Comparison of ENCODE assay signal across 8 mouse cellular contexts in genomic region chr4:44703686-44704368, GRCm38 (mm10). TPM values are rescaled to one million over a fixed set of nuclear protein-coding genes. Genes with fewer than 3 reads are reported as not detected.
A peak's percentile ranks its signal among the peaks of the same experiment; 100 is the strongest.
DNase-seq lines count a peak whose midpoint lies in the region; ATAC-seq and TF ChIP-seq lines count a peak whose summit lies in the region.

No protein-coding gene starts in this region.

- TF ChIP-seq CTCF in hindbrain, postnatal 0 days (IDR thresholded peaks at IDR 0.05; ENCODE audit: low read depth), result no peak

- WGBS in lung, embryonic 16.5 days, result under 1% methylated on average over 56 of the region's 66 CpGs
- 2% methylated on average over 32 of the region's 66 CpGs for WGBS in embryonic facial prominence, embryonic 14.5 days
- 1% methylated on average over 52 of the region's 66 CpGs for WGBS in hindbrain, postnatal 0 days
- WGBS in neural tube, embryonic 13.5 days, result under 1% methylated on average over 66 of the region's 66 CpGs

- no peak overlapping the region for H3K27ac ChIP-seq in lung, embryonic 16.5 days (ENCODE audit: low read length)
- no peak overlapping the region for H3K27ac ChIP-seq in embryonic facial prominence, embryonic 14.5 days (replicated peaks; ENCODE audit: low read depth, low read length)
- H3K27ac ChIP-seq in hindbrain, postnatal 0 days, result no peak overlapping the region
- no peak overlapping the region; the same call in 1 of the 2 replicates for H3K27ac ChIP-seq in neural tube, embryonic 13.5 days (replicated peaks)

- H3K4me1 ChIP-seq in lung, embryonic 16.5 days (replicated peaks; ENCODE audit: control insufficient read depth, insufficient read depth, low read length), result peaks cover 11% of the 10 kb centered on the region; the same call in 1 of the 2 replicates
- peaks cover 8% of the 10 kb centered on the region; the same call in 1 of the 2 replicates for H3K4me1 ChIP-seq in embryonic facial prominence, embryonic 14.5 days (ENCODE audit: control insufficient read depth, insufficient read depth, low read length)
- peaks cover 3% of the 10 kb centered on the region; the same call in 1 of the 2 replicates for H3K4me1 ChIP-seq in hindbrain, postnatal 0 days (ENCODE audit: insufficient read depth, low read length)
- H3K4me1 ChIP-seq in neural tube, embryonic 13.5 days (replicated peaks), result peaks cover 45% of the 10 kb centered on the region

- 0 out of 2 replicates have a peak, but pooled peaks have one; percentile 1 for ATAC-seq in lung, embryonic 16.5 days (ENCODE audit: low read depth)
- ATAC-seq in embryonic facial prominence, embryonic 14.5 days (ENCODE audit: low read depth), result no peak; the same call in 1 of the 2 replicates
- ATAC-seq in hindbrain, postnatal 0 days, result no peak
- no peak; the same call in 1 of the 2 replicates for ATAC-seq in neural tube, embryonic 13.5 days (ENCODE audit: low read depth)

- H3K9me3 ChIP-seq in lung, embryonic 16.5 days (ENCODE audit: control insufficient read depth, low read length), result no peaks in the 10 kb centered on the region
- no peaks in the 10 kb centered on the region for H3K9me3 ChIP-seq in embryonic facial prominence, embryonic 14.5 days (ENCODE audit: control insufficient read depth, low read length)
- H3K9me3 ChIP-seq in hindbrain, postnatal 0 days (ENCODE audit: low read length), result no peaks in the 10 kb centered on the region
- H3K9me3 ChIP-seq in neural tube, embryonic 13.5 days, result no peaks in the 10 kb centered on the region

- H3K36me3 ChIP-seq in lung, embryonic 16.5 days (ENCODE audit: control insufficient read depth, insufficient read depth, low read length), result no peaks in the 10 kb centered on the region
- H3K36me3 ChIP-seq in embryonic facial prominence, embryonic 14.5 days (ENCODE audit: control insufficient read depth, insufficient read depth, low read length), result no peaks in the 10 kb centered on the region
- no peaks in the 10 kb centered on the region for H3K36me3 ChIP-seq in hindbrain, postnatal 0 days (ENCODE audit: insufficient read depth, low read length)
- no peaks in the 10 kb centered on the region for H3K36me3 ChIP-seq in neural tube, embryonic 13.5 days

- DNase-seq in lung, adult 18-20 months, result no peak
- DNase-seq in embryonic facial prominence, embryonic 14.5 days (ENCODE audit: low spot score), result no peak
- no peak for DNase-seq in hindbrain, postnatal 0 days (ENCODE audit: low spot score)
- DNase-seq in urinary bladder, postnatal 36 days (ENCODE audit: low spot score in 2 of 2), result no peak
- no peak for DNase-seq in layer of hippocampus, adult 11-12 months (ENCODE audit: low spot score)
- no peak for DNase-seq in left cerebral cortex, postnatal 25 days (ENCODE audit: low spot score in 2 of 2)

- peak overlapping the region; percentile 43 for H3K4me3 ChIP-seq in lung, embryonic 16.5 days (ENCODE audit: low read length)
- H3K4me3 ChIP-seq in embryonic facial prominence, embryonic 14.5 days (ENCODE audit: low read depth, low read length), result peak overlapping the region; percentile 40
- H3K4me3 ChIP-seq in hindbrain, postnatal 0 days (ENCODE audit: low read length), result peak overlapping the region; percentile 36
- peak overlapping the region; percentile 46 for H3K4me3 ChIP-seq in neural tube, embryonic 13.5 days

- peak overlapping the region; percentile 56 for H3K4me2 ChIP-seq in lung, embryonic 16.5 days (ENCODE audit: low read depth, low read length)
- peak overlapping the region; percentile 73 for H3K4me2 ChIP-seq in embryonic facial prominence, embryonic 14.5 days (ENCODE audit: low read depth, low read length)
- H3K4me2 ChIP-seq in hindbrain, postnatal 0 days (ENCODE audit: low read depth, low read length), result peak overlapping the region; percentile 59
- peak overlapping the region; percentile 64 for H3K4me2 ChIP-seq in neural tube, embryonic 13.5 days

- no peak overlapping the region for H3K9ac ChIP-seq in lung, embryonic 16.5 days (ENCODE audit: low read length)
- no peak overlapping the region for H3K9ac ChIP-seq in embryonic facial prominence, embryonic 14.5 days (ENCODE audit: low read depth, low read length)
- H3K9ac ChIP-seq in hindbrain, postnatal 0 days (replicated peaks; ENCODE audit: low read length), result peak overlapping the region; percentile 17; the same call in 1 of the 2 replicates
- H3K9ac ChIP-seq in neural tube, embryonic 13.5 days, result peak overlapping the region; percentile 68

- peaks cover 86% of the 10 kb centered on the region for H3K27me3 ChIP-seq in lung, embryonic 16.5 days (ENCODE audit: control insufficient read depth, insufficient read depth, low read depth, low read length)
- peaks cover 99% of the 10 kb centered on the region for H3K27me3 ChIP-seq in embryonic facial prominence, embryonic 14.5 days (replicated peaks; ENCODE audit: control insufficient read depth, insufficient read depth, low read length)
- peaks cover 73% of the 10 kb centered on the region for H3K27me3 ChIP-seq in hindbrain, postnatal 0 days (ENCODE audit: insufficient read depth, low read length)
- H3K27me3 ChIP-seq in neural tube, embryonic 13.5 days, result peaks cover 99% of the 10 kb centered on the region

- intact Hi-C loops in left cerebral cortex, postnatal 25 days (cut with DNase I), result no loop called here

RNA-seq across cellular contexts. Expression of gene Pax5, which starts 6.5 kb away (rescaled TPM):
- 0.19 TPM in 1 of 2 replicates, not detected in the other for polyA plus RNA-seq in lung, embryonic 16.5 days (2015; fragmentation: Nextera tagmentation; extraction: Ambion mirVana)
- 0.08 and 0.09 TPM in 2 replicates for polyA plus RNA-seq in embryonic facial prominence, embryonic 14.5 days (2014; fragmentation: Nextera tagmentation; extraction: Ambion mirVana)
- total RNA-seq in hindbrain, postnatal 0 days (2014; rRNA removed), result 10.0 and 14.4 TPM in 2 replicates
- 0.61 and 0.81 TPM in 2 replicates for polyA plus RNA-seq in hindbrain, postnatal 0 days (2015; fragmentation: Nextera tagmentation; extraction: Ambion mirVana)
- 2.1 and 3.5 TPM in 2 replicates for polyA plus RNA-seq in neural tube, embryonic 13.5 days (2015; fragmentation: Nextera tagmentation; extraction: Ambion mirVana)
- under 1 TPM in 1 of 2 experiments, not detected in 1; 0.18 TPM for total RNA-seq in left cerebral cortex, postnatal 25 days (2021)

RNA-seq across cellular contexts. Expression of gene Zcchc7, which starts 51.9 kb away (rescaled TPM):
- 36.6 and 39.7 TPM in 2 replicates for polyA plus RNA-seq in lung, embryonic 16.5 days (2015; fragmentation: Nextera tagmentation; extraction: Ambion mirVana)
- 29.8 and 37.9 TPM in 2 replicates for polyA plus RNA-seq in embryonic facial prominence, embryonic 14.5 days (2014; fragmentation: Nextera tagmentation; extraction: Ambion mirVana)
- total RNA-seq in hindbrain, postnatal 0 days (2014; rRNA removed), result 15.6 and 18.9 TPM in 2 replicates
- polyA plus RNA-seq in hindbrain, postnatal 0 days (2015; fragmentation: Nextera tagmentation; extraction: Ambion mirVana), result 31.6 and 36.1 TPM in 2 replicates
- polyA plus RNA-seq in neural tube, embryonic 13.5 days (2015; fragmentation: Nextera tagmentation; extraction: Ambion mirVana), result 34.4 and 36.5 TPM in 2 replicates
- 10 to 100 TPM; 54.6 to 60.4 TPM for total RNA-seq in left cerebral cortex, postnatal 25 days (2021)

Comparison
In these comparisons a context has a peak if more than half of its experiments do, and no peak if none do; other contexts are left out.
1. H3K9ac ChIP-seq: peak in hindbrain, postnatal 0 days (single experiment) and neural tube, embryonic 13.5 days (single experiment); none in lung, embryonic 16.5 days (single experiment) and embryonic facial prominence, embryonic 14.5 days (single experiment).
2. Peak in every context shown above with its lines, with median percentiles within 50 percentile points of each other: H3K4me2 ChIP-seq and H3K4me3 ChIP-seq.